Mouse (Mus musculus) layer of hippocampus, adult 11-12 months (tissue): ENCODE data around the gene Cxadr.

Experiments
- DNase-seq: peaks from one replicate; pipeline ENCODE4 v3.0.0; 2022; ENCODE audit warnings: low spot score

Gene Cxadr

DNA sequence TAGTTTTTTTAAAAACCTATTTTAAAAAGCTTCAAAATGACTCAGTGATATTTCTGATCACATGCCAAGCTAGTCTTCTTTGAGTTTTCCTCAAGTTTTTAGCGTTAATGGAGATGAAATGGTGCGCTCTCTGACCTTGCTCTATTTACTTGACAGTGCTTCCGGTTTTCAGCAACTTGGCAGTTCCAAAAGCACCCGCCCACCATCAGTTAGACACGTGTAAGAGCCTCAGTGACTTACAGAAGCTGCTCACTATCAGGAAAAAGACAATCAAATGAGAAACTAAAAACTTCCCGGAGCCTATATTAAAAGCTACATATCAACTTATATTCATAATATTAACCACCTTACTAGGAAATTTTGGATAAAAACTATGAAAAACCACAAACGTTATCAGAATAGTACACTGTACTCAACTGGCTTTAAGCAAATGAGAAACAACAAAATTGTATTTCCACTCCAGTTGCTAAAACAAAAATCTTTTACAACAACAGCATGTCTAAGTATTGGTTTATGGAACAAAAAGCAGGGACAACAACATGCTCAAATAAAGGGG, 70.3 kb downstream of the Cxadr start:
- no peak for DNase-seq

DNA sequence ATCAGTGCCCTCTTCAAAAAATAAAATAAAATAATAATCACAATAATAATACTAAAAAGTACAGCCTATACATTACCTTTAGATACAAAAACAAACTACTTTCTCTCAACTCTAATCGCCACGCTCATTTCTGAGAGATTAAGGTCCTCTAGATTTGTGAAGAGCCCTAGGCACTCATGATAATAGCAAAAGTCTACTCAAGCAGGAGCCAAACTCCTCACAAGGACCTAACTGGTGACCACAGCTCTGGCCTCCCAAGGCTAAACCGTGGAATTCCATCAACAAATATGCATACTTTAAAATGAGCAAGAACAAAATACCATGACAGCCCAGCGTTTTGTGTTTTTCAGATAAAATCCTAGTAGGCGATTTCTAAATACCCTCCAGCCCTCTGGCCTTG, 71.5 kb downstream of the Cxadr start:
- DNase-seq = no peak

DNA sequence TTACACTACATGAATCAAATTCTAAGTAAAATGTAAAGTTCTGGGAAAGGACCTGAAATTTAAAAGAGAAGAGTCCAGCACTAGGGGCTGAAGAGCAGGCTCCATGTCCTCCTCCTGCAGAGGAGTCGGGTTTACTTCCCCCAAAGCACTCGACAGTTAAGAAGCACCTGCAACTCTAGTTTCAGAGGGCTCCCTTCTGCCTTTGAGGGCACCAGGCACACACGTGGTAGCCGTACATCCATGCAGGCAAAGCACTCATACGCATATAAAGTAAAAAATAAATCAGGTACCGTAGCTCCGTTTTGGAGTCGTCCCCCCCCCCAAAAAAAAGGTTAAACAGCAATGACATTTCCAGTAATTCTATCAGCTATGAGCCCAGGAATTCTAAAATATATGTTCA, 72.5 kb downstream of the Cxadr start:
- no peak for DNase-seq

DNA sequence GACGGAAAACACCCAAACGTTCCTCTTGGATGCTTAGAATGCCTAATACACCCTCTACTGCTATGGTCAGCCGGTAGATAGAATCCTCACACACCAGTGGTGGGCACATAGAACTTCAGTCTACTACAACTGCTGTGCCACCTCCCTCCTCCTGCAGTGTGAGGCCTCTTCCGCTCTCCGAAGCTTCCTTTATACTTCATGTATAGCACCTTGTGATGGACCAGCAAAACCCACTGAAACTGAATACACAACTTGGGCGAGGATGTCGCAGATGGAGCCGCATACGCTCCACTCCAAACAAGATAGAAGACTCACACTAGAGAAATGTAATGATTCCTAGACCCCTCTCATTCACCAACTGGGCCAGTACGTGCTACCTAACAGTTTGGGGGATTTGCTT, 73.9 kb downstream of the Cxadr start:
- no peak for DNase-seq

DNA sequence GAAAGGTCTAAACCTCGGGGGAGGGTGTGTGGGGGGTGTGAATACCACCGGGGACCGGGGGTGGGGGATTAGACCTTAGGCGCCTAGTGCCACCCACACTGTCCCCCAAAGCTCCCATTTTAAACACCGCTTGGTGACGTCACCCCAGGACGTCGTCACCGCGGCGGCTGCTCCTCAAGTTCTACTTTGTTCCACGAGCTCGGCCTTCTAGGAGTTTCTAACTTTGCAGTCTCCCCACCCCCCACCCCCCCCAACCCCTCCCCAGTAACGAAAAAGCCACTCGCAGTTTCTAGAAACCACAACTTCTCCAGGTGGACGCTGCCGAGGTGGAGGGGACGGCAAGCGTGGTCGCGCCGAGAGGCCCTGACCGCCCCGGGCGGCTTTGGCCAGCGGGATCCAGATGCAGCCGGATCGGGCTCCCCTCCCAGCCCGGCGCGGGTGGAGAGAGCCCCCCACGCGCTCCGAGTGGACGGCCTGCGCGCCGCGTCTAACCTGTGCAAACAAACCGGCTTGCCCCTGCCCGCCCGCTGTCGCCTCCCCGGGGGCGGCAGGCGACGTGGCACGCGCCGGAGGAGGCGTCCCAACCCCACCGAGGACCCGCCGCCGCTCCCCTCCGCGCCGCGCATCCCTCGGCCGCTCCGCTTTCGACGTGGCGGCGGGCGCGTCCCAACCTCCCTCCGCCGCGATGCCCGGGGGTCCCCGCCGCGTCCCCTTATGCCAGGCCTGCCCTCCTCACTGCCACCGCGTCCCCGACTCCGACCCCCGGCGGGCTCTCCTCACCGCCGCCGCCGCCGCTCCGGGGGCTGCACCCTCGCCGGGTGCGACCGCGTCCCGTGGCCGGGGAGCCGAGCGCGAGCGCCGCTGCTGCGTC, 74.8 kb downstream of the Cxadr start:
- peak; percentile 27 for DNase-seq

DNA sequence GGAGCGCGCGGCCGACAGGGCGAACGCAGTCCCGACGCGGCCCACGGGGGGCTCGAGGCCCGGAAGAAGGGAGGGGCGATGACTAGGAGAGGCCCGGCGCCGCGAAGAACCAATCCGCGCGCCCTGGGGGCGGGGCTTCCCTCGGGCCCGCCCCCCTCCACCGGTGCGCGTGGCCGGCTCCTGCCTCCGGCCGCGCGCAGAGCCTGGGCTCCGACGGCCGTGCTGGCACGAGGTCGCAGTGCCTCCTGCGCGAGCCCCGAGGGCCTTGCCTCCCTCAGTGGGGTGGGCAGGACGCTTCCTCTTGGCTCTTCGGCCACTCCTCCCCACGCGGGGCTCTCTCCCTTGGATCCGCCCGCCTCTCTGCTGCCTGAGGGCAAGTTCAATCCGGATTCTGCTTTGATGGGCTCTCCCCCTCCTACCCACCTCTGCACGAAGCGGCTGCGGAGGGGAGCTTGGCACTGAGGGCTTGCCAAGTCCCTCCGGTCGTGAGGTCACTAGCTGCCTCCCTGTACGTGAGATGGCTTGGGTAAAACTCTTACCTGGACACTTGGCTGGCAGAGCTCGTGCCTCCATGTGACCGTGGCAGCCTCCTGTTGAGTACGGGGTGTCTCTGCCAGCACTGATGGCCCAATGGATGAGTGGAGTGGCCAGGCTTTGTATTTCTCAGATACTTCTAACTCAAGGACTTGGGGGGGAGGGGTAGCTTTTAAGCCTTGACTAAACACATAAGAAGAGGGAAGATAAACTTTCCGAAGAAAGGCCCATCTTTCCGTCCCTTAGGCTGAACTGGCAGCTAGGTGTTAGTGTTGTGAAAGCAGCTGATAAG, 75.7 kb downstream of the Cxadr start, which contains the start of gene Btg3:
Gene Btg3 (minus strand): TSS at position 448 of the 826 bp plus-strand sequence.
- DNase-seq = peak; percentile 85

DNA sequence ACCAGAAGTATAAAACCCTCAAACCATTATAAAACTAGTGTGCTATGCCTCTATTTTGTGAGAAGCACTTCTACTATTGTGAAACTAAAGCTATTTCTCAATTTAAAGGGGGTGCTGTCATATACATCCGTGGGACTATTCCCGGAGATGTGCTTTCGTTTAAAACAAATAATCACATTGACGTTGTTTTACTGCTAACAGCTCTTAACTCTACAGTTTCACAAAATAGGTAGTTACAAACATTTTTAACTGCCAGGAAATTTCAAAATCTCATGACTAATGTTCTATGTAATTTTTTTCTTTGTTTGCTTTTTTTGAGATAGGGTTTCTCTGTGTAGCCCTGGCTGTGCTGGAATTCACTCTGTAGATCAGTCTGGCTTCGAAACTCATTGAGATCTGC, 77.2 kb downstream of the Cxadr start:
- DNase-seq = no peak

DNA sequence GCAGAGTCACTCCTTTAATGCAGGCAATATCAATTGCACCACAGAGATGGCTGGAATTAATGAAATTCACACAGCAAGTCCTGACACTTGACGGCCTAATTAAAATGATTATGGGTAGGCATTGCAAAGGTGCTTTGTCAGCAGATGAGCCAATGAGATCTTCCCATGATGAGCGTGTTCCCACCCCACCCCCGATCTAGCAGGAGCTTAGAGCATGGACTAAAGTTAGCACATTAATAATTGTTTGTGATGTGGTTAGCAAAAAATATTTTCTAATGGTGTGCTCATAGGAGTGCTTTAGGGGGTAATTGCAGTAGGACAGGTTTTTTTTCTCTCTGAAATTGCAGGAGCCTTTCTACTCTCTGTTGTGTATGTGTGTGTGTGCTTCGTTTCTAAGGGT, 87.8 kb downstream of the Cxadr start:
- DNase-seq = no peak

DNA sequence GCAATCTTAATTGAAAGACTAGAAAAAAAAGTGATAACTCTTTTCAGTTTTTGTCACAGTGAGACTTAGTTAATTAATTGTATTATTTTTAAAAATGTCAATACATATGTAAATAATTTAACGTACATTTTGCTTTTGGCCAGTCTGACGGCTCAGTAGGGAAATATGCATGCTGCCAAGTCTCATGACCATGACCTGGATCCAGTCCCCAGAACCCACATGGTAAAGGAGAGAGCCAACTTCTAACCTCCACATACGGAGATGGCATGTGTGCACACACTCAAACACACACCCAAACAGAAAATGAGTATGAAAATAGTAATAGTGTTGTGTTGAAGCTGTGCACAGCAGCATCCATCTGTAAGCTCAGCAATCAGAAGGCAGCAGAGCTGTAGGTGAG, 88.7 kb downstream of the Cxadr start:
- DNase-seq = no peak

DNA sequence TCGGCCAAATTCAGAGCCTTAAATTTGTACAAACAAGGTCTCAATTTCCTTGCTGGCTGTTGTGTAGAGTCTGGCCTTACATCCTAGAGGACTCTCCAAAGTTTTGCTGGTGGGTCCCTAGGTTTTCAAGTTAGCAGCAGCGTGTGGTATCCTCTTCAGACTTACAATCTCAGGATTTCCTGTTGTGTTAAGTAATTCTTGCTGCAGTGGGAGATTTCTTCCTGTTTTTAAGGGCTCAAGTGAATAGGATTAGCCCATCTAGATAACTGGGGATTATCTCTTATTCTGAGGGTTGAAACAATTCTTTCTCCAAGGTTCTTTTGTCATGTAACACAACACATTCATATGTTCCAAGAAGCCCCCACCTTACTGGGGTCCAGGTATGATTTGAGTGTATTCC, 90.1 kb downstream of the Cxadr start:
- no peak for DNase-seq

DNA sequence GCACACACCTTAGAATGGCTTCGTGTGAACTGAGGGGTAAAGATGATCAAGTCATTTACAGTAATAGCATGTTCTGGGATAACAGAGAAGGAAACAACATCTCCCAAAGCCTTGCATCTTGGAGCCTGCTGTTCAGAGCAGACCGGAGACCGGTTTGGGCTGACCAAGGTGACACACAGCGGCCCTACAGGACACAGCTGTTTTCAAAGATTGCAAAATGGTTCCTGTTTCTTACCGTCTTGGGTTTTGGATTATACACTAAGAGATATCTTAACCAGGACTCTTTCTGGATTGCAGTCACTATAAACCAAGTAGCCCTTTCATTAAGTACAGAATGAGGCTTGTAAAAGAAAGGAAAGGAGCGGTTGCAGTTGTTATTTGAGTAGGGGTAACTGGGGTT, 97.4 kb downstream of the Cxadr start:
- no peak for DNase-seq

DNA sequence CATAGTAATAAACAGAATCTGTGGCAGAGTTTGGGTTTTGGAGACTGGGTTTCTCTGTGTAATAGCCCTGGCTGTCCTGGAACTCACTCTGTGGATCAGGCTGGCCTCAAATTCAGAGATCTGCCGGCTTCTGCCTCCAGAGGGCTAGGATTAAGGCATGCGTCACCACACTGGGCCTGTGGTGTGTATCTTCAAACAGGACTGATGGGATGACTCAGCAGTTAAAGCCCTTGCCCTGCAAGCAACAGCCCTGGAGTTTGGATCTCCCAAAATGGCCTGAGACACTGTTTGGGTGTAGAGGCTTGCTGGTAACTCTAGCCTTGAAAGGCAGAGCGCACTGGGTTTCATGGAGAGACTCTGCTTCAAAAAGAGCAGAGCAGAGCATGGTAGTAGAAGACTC, 98.1 kb downstream of the Cxadr start:
- DNase-seq = no peak

DNA sequence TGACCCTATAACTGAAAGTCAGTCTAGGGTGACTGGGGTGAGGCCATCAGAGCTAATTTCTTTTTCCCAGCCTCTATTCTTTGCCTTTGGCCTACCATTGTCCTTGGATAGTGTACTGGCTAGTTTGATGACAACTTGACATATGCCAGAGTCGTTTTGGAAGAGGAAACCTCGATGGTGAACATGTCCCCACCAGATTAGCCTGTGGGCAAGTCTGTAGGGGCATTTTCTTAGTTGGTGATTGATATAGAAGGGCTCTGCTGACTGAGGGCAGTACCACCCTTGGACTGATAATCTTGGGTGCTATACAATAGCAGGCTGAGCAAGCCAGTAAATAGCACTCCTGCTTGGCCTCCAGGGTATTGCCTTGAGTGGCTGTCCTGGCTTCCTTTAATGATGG, 101.0 kb downstream of the Cxadr start:
- no peak for DNase-seq

DNA sequence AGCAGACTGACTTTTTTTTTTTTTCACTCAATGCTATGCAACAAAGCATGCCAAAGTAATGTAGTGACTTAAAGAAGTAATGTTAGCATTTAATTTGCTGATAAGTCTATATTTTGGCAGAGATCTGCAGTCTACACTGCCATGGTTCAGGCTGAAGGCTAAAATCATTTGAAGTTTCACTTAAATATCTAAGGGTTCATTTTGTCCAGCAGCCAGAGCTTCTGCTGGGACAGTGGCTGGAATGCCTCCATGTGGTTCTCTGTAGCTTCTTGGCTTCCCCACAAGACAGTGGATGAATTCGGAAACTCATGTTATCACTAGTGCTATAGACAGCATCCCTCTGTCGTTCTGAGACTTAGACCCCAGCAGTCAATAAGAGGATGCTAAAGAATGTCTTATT, 105.4 kb downstream of the Cxadr start:
- no peak for DNase-seq

DNA sequence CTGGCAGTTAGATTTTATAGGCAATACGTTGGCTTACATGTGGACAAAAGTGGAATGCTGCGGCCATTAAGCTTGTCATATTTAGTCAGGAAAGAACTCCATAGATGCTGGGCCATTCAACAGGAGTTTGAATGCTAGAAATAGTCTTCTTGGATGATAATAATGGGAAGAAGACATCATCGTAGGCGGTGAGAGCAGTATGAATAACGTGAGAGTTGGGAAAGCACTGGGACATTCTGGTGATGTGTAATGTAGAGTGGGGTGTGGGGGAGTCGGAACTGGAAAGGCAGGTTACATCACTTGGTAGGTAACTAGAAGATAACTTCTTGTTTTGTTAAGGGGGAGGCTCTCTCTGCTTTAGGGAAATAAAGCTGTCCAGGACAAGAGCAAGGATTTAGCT, 106.6 kb downstream of the Cxadr start:
- no peak for DNase-seq
